Mouse (Mus musculus) heart, adult 2 months (tissue): ENCODE results near the gene Slc24a3. TPM values are rescaled to one million over a fixed set of nuclear protein-coding genes. Genes with fewer than 3 reads are reported as not detected.

Source experiments
- DNase-seq, 2 experiments: peaks; one replicate each; pipeline ENCODE4 v3.0.0; 2021
- H3K27ac ChIP-seq: fragments of 200-600 bp; 2 replicates; pipeline ENCODE4 v1.8.1; 2022
- H3K27me3 ChIP-seq: fragments of 200-500 bp; 2 replicates; pipeline ENCODE4 v1.6.1; 2012; ENCODE audit warnings: mild to moderate bottlenecking, low read length, inconsistent platforms, mixed read lengths; ENCODE audit not compliant: control insufficient read depth, insufficient read depth
- H3K36me3 ChIP-seq: fragments of 200-500 bp; 2 replicates; pipeline ENCODE4 v1.6.1; 2012; ENCODE audit warnings: low read length, inconsistent platforms; ENCODE audit not compliant: control insufficient read depth, insufficient read depth
- H3K4me1 ChIP-seq: fragments of 200-500 bp; 2 replicates; pipeline ENCODE4 v1.6.1; 2011; ENCODE audit warnings: low read length; ENCODE audit not compliant: control insufficient read depth, insufficient read depth
- H3K4me3 ChIP-seq: fragments of 200-600 bp; 2 replicates; pipeline ENCODE4 v1.8.1; 2022
- H3K79me2 ChIP-seq: fragments of 200-500 bp; replicated peaks from 2 replicates; pipeline ENCODE4 v1.6.1; 2012; ENCODE audit warnings: mild to moderate bottlenecking, inconsistent platforms, low read length, moderate library complexity, mixed read lengths; ENCODE audit not compliant: control insufficient read depth, insufficient read depth
- H3K9ac ChIP-seq: fragments of 200-500 bp; 2 replicates; pipeline ENCODE4 v1.6.1; 2012; ENCODE audit warnings: low read depth, mild to moderate bottlenecking, control low read depth, inconsistent platforms, low read length, mixed read lengths
- CTCF ChIP-seq: fragments of 200-600 bp; IDR thresholded peaks from 2 replicates; pipeline ENCODE4 v1.8.1; 2022; ENCODE audit warnings: antibody characterized with exemption, mild to moderate bottlenecking, moderate library complexity
- EP300 ChIP-seq: fragments of 200-500 bp; IDR thresholded peaks from 2 replicates; pipeline ENCODE4 v1.6.1; 2011; ENCODE audit warnings: low read depth, low read length, control low read depth; ENCODE audit not compliant: insufficient read depth
- POLR2A ChIP-seq: fragments of 200-500 bp; IDR thresholded peaks from 2 replicates; pipeline ENCODE4 v1.6.1; 2011; ENCODE audit warnings: mild to moderate bottlenecking, low read depth, low read length, control low read depth; ENCODE audit not compliant: insufficient read depth
- WGBS: fragments of 180-500 bp; shearing (Covaris S2); methylation state at CpG from one replicate; pipeline ENCODE4 v1.1.7; 2018; 5-methylcytosine and 5-hydroxymethylcytosine counted together
- intact Hi-C: fragments of 180-260 bp; cut with DNase I; formaldehyde crosslinking; loops from one replicate; pipeline ENCODE4 v1.15.1; 2025
- polyA plus RNA-seq: library from polyadenylated mRNA; depleted of rRNA; stranded (reverse); fragments of >200 nt; gene quantifications from 2 replicates; pipeline ENCODE4 v1.2.3, GENCODE M21; 2012
- total RNA-seq, 2 experiments: library from RNA; stranded (reverse); gene quantifications; 2 replicates each; pipeline ENCODE4 v1.2.3; 2021

Slc24a3 gene
- total and polyA plus RNA-seq, 3 experiments: 2.7 to 3.6 (median 2.8) TPM

- 82% methylated on average over 4 of the region's 4 CpGs for WGBS
- no peaks in the 10 kb centered on the region for H3K36me3 ChIP-seq
- no peak for TF ChIP-seq CTCF
- TF ChIP-seq POLR2A: no peak
- no peak for TF ChIP-seq EP300
- H3K9ac ChIP-seq: no peak overlapping the region
- intact Hi-C loops: no loop called here
- H3K27ac ChIP-seq: no peak overlapping the region
- no peaks in the 10 kb centered on the region for H3K27me3 ChIP-seq
- no peak overlapping the region for H3K4me3 ChIP-seq
- H3K79me2 ChIP-seq: no peaks in the 10 kb centered on the region
- no peak for DNase-seq
- no peaks in the 10 kb centered on the region for H3K4me1 ChIP-seq
Measured at GRCm38 (mm10) chr2:145530941-145531353, 363.4 kb downstream of the Slc24a3 start.

GRCm38 (mm10) chr2:145533086-145533485 lies 365.5 kb downstream of the Slc24a3 start:
- Histone ChIP-seq H3K79me2 (no peaks in the 10 kb centered on the region), H3K27me3 (no peaks in the 10 kb centered on the region), H3K4me1 (no peaks in the 10 kb centered on the region), H3K4me3 (no peak overlapping the region), H3K27ac (no peak overlapping the region), H3K9ac (no peak overlapping the region), H3K36me3 (no peaks in the 10 kb centered on the region)
- WGBS: 48% methylated on average over 2 of the region's 2 CpGs
- no peak for TF ChIP-seq CTCF
- no peak for TF ChIP-seq EP300
- TF ChIP-seq POLR2A: no peak
- peak in 1 of 2 experiments; percentile 12 for DNase-seq
- intact Hi-C loops: no loop called here

- H3K79me2 ChIP-seq: no peaks in the 10 kb centered on the region
- no peaks in the 10 kb centered on the region for H3K36me3 ChIP-seq
- H3K27ac ChIP-seq: no peak overlapping the region
- intact Hi-C loops: no loop called here
- WGBS: 81% methylated on average over 4 of the region's 4 CpGs
- no peak overlapping the region for H3K4me3 ChIP-seq
- H3K9ac ChIP-seq: no peak overlapping the region
- H3K27me3 ChIP-seq: no peaks in the 10 kb centered on the region
- no peak for TF ChIP-seq POLR2A
- no peak for TF ChIP-seq CTCF
- TF ChIP-seq EP300: no peak
- H3K4me1 ChIP-seq: no peaks in the 10 kb centered on the region
- DNase-seq: no peak
Measured at GRCm38 (mm10) chr2:145535307-145535706, 367.8 kb downstream of the Slc24a3 start.

- H3K9ac ChIP-seq: no peak overlapping the region
- H3K27ac ChIP-seq: no peak overlapping the region
- intact Hi-C loops: no loop called here
- WGBS: 69% methylated on average over 4 of the region's 4 CpGs
- H3K4me1 ChIP-seq: no peaks in the 10 kb centered on the region
- no peak for TF ChIP-seq EP300
- TF ChIP-seq POLR2A: no peak
- no peak for TF ChIP-seq CTCF
- H3K36me3 ChIP-seq: no peaks in the 10 kb centered on the region
- H3K79me2 ChIP-seq: no peaks in the 10 kb centered on the region
- DNase-seq: no peak
- H3K4me3 ChIP-seq: no peak overlapping the region
- no peaks in the 10 kb centered on the region for H3K27me3 ChIP-seq
Measured at GRCm38 (mm10) chr2:145535774-145536173, 368.2 kb downstream of the Slc24a3 start.

- Histone ChIP-seq H3K36me3 (no peaks in the 10 kb centered on the region), H3K27me3 (no peaks in the 10 kb centered on the region), H3K79me2 (no peaks in the 10 kb centered on the region), H3K9ac (no peak overlapping the region), H3K4me1 (no peaks in the 10 kb centered on the region), H3K27ac (no peak overlapping the region), H3K4me3 (no peak overlapping the region)
- TF ChIP-seq CTCF (no peak), POLR2A (no peak), EP300 (no peak)
- intact Hi-C loops: no loop called here
- DNase-seq: no peak
- whole genome bisulfite sequencing: 58% methylated on average over 4 of the region's 4 CpGs
Measured at GRCm38 (mm10) chr2:145536986-145537385, 369.4 kb downstream of the Slc24a3 start.

GRCm38 (mm10) chr2:145541695-145542094 lies 374.1 kb downstream of the Slc24a3 start:
- Histone ChIP-seq H3K36me3 (no peaks in the 10 kb centered on the region), H3K4me1 (no peaks in the 10 kb centered on the region)
- 82% methylated on average over 1 of the region's 1 CpGs for whole genome bisulfite sequencing

GRCm38 (mm10) chr2:145546071-145546470 lies 378.5 kb downstream of the Slc24a3 start:
- Histone ChIP-seq H3K4me1 (no peaks in the 10 kb centered on the region), H3K4me3 (no peak overlapping the region), H3K79me2 (no peaks in the 10 kb centered on the region), H3K9ac (no peak overlapping the region), H3K27ac (no peak overlapping the region), H3K36me3 (no peaks in the 10 kb centered on the region), H3K27me3 (no peaks in the 10 kb centered on the region)
- TF ChIP-seq POLR2A: no peak
- intact Hi-C loops: no loop called here
- 86% methylated on average over 3 of the region's 3 CpGs for WGBS
- DNase-seq: no peak

More at GRCm38 (mm10) chr2:145541695-145542094, 374.1 kb downstream of the Slc24a3 start:
- TF ChIP-seq EP300 (no peak), POLR2A (no peak), CTCF (no peak)
- no peaks in the 10 kb centered on the region for H3K79me2 ChIP-seq
- DNase-seq: no peak
- H3K4me3 ChIP-seq: no peak overlapping the region
- H3K27ac ChIP-seq: no peak overlapping the region
- intact Hi-C loops: no loop called here
- H3K9ac ChIP-seq: no peak overlapping the region
- no peaks in the 10 kb centered on the region for H3K27me3 ChIP-seq
